Mouse (Mus musculus): ENCODE results near the gene Kpna7. TPM values are rescaled to one million over a fixed set of nuclear protein-coding genes. Genes with fewer than 3 reads are reported as not detected.
"Not testable (repeated sequence)": the region's sequence is repeated elsewhere in the genome, so short reads cannot be mapped to it uniquely, and the experiment has no call there.

Gene Kpna7
- total RNA-seq (2021): not detected

DNA sequence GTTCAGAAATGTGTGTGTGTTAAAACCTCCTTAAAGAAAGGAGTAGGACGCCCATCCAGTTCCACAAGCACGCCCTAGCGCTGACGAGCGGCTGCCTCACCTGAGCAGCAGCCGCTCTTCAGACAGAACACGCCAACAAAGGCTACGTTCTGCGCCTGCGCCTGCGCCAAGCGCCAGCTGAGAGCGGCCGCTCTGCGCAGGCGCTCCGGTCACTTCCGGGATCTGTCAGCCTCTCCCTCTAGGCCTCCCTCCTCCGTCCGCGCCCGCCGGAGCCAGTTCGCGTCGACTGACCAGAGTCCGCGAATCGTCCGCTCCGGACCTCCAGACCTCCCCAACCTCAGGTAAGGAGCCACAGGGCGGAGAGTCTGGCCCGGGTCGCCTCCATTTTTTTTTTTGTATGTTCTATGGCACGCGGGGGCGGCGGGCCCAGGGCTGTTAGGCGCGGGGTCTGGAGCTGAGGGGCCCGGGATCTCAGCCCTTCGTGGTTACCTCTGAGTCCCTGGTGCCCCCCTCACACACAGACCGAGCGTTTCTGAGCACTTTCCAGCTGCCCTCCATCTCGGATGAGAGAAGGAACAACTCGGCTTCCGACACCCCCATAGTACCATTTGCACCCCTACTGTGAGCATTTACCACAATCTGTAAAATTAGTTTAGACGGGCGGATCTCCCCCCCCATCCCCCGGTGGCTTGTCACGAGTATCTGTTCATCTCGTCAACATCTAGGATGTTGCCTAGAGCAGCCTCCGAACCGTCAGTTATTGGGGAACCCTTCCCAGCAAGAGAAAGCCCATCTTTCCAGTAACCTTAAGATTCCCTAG is at the start of gene Kpna7, which contains the start of gene Arpc1a:
Kpna7 (minus strand) TSS at position 399 of the 820 bp plus-strand sequence.
Arpc1a (plus strand) TSS at position 199 of the 820 bp plus-strand sequence.
- peak; percentile 95 for DNase-seq
- intact Hi-C loops (cut with DNase I): no loop called here

- DNase-seq; intact Hi-C loops (cut with DNase I): not testable (repeated sequence)
Measured at GRCm38 (mm10) chr5:145133275-145133674, 49.4 kb upstream of the Kpna7 start.

- intact Hi-C loops (cut with DNase I): no loop called here
- no peak for DNase-seq
Measured at GRCm38 (mm10) chr5:145130995-145131394, 47.2 kb upstream of the Kpna7 start.

- no peak for DNase-seq
- intact Hi-C loops (cut with DNase I): no loop called here
Measured at GRCm38 (mm10) chr5:145130191-145130590, 46.4 kb upstream of the Kpna7 start.

- DNase-seq; intact Hi-C loops (cut with DNase I): not testable (repeated sequence)
Measured at GRCm38 (mm10) chr5:145129773-145130172, 45.9 kb upstream of the Kpna7 start.

- intact Hi-C loops (cut with DNase I): no loop called here
Measured at GRCm38 (mm10) chr5:145129124-145129523, 45.3 kb upstream of the Kpna7 start.

DNA sequence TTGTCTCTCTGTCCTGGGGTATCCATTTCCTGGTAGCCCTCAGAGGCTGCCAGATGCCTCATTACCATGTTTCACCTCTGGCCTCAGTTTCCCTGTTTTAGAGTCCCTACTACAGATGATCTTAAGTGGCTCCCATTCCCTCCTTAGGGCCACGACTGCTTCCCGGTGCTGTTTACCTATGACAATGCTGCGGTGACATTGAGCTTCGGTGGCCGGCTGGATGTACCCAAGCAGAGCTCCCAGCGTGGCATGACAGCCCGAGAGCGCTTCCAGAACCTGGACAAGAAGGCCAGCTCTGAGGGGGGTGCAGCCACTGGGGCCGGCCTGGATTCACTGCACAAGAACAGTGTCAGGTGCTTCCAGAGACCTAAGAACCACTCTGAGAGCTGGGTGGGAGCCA is 42.8 kb upstream of the Kpna7 start:
- DNase-seq: no peak
- intact Hi-C loops (cut with DNase I): no loop called here

More at GRCm38 (mm10) chr5:145129124-145129523, 45.3 kb upstream of the Kpna7 start:
- no peak for DNase-seq

GRCm38 (mm10) chr5:145123396-145123795 is 39.6 kb upstream of the Kpna7 start:
- intact Hi-C loops (cut with DNase I): no loop called here
- DNase-seq: no peak

GRCm38 (mm10) chr5:145120921-145121320 is 37.1 kb upstream of the Kpna7 start:
- DNase-seq: no peak
- intact Hi-C loops (cut with DNase I): no loop called here

DNA sequence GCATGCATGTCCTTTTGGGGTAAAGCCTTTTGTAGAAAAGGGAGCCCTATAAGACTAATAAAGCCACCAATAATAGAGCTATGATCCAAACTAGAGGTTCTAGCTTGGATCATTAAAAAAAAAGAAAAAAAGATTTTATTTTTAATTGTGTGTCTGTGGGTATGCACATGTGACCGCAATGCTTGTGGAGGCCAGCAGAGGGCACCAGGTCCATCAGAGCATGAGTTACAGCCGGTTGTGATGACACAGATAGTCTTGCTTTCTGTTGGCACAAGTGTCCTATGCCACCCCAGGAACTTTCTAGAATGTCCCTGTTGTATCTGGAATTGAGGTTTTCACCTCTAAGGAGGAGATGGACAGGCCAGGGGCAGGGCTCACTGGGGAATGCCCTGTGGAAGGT is 35.6 kb upstream of the Kpna7 start:
- DNase-seq: no peak
- intact Hi-C loops (cut with DNase I): no loop called here

- DNase-seq: no peak
- intact Hi-C loops (cut with DNase I): no loop called here
Measured at GRCm38 (mm10) chr5:145118461-145118860, 34.6 kb upstream of the Kpna7 start.

- DNase-seq: no peak
- intact Hi-C loops (cut with DNase I): no loop called here
Measured at GRCm38 (mm10) chr5:145118005-145118404, 34.2 kb upstream of the Kpna7 start.

DNA sequence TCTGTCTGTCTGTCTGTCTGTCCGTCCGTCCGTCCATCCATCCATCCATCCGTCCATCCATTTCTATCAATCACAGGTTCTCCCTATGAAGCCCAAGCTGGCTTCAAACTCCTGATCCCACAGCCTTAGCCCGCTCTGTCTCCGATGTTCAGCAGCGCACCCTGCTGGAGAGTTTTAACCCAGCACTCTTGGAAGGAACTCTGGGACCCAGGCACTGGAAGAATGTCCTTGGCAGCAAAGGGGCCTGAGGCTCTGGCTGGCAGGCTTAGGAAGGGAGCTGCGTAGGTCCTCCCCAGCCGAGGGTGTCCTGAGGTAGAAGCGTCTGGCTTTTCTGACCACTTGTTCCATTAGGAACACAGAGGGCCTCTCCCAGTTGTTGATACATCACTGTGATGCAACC is 33.1 kb upstream of the Kpna7 start:
- intact Hi-C loops (cut with DNase I): no loop called here
- peak; percentile 60 for DNase-seq

GRCm38 (mm10) chr5:145116316-145116715 is 32.5 kb upstream of the Kpna7 start:
- intact Hi-C loops (cut with DNase I): no loop called here
- DNase-seq: no peak

DNA sequence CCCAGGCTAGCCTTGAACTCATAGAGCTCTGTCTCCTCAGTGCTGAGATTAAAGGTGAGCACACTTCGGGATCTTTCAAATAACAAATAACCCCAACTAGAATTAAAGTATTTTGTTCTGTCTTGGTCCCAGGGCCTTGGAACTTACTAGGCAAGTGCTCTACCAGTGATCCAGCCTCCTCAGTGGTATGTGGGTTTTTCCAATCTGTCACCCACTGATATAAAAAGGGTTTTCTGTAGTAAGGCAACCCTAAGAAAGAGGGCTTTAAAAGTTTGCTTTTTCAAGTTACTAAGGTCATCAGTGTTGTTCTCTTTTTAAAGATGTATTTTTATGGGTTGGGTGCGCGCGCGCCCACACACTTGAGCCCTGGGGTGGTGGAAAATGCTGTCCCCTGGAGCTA is 31.9 kb upstream of the Kpna7 start:
- no peak for DNase-seq
- intact Hi-C loops (cut with DNase I): no loop called here

- DNase-seq: peak; percentile 38
- intact Hi-C loops (cut with DNase I): no loop called here
Measured at GRCm38 (mm10) chr5:145114606-145115473, 31.0 kb upstream of the Kpna7 start.

GRCm38 (mm10) chr5:145114071-145114605 is 30.3 kb upstream of the Kpna7 start, which contains the start of gene Arpc1b:
Gene Arpc1b (plus strand): TSS chr5:145114215.
- DNase-seq: peak; percentile 49
- intact Hi-C loops (cut with DNase I): no loop called here

- DNase-seq: no peak
- intact Hi-C loops (cut with DNase I): no loop called here
Measured at GRCm38 (mm10) chr5:145113416-145113815, 29.6 kb upstream of the Kpna7 start.

GRCm38 (mm10) chr5:145112566-145112965 is 28.7 kb upstream of the Kpna7 start:
- no peak for DNase-seq
- intact Hi-C loops (cut with DNase I): no loop called here

DNA sequence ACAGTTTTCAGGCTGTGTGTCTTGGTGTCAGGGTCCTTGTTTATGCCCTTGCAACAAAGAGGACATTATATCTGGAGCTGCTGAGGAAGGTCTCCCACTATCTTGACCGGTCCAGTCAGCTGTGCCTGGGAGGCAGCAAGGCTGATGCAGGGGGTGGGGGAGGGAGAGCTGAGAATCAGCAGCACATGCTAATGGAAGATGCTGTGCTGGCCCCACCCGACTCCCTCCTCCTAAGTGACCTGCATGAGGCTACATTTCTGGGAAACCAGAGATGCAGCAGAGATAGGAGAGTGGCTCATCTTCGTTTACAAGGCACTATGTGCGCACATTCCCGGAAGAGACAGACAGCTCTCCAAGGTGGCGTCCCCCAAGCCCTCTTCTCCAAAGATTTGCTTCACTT is 26.6 kb upstream of the Kpna7 start:
- DNase-seq: no peak
- intact Hi-C loops (cut with DNase I): no loop called here

DNA sequence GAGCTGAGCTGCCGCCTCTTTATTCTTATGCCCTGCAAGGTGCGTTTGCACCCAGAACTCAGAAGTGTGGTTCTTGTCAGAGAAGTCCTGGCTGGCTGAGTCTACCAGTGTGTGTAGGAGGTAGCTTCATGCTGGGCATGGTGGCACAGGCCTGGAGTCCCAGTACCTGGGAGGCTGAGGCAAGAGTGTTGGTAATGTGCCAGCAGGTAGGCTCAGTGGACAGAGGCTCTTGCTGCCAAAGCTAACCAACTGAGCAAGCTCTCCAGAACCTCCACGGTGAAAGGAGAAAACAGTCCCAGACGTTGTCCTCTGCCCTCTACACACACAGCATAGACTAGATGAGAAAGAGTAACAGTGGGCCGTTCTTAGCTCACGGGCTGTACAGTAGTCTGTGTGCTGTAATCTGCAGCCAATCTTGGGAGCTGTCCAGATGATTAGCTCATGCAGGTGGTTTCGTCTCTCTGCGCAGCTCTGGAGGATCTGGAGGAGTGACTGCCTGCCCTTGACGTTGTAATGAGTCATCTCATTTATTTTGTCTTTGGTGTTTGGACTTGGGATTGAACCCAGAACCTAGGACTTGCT is 22.0 kb upstream of the Kpna7 start:
- intact Hi-C loops (cut with DNase I): no loop called here
- DNase-seq: no peak

Data from left cerebral cortex, postnatal 4 days (tissue).